Mouse (Mus musculus) heart, embryonic 15.5 days (tissue): ENCODE results near the gene Frzb. TPM values are rescaled to one million over a fixed set of nuclear protein-coding genes. Genes with fewer than 3 reads are reported as not detected.
A peak's percentile ranks its signal among the peaks of the same experiment; 100 is the strongest.

ENCODE experiments used
- ATAC-seq: fragments of 200-750 bp; cut with Nextera tagmentation; replicated peaks from 2 replicates; pipeline ENCODE4 v1.8.0; 2017; ENCODE audit warnings: low read depth, moderate TSS enrichment; ENCODE audit not compliant: insufficient number of reproducible peaks, insufficient read depth, low FRiP score
- H3K27ac ChIP-seq: fragments of 300-500 bp; sonication (generic); 2 replicates; pipeline ENCODE4 v1.5.1; 2015; ENCODE audit warnings: mild to moderate bottlenecking, inconsistent platforms
- H3K27me3 ChIP-seq: fragments of 300-500 bp; sonication (generic); 2 replicates; pipeline ENCODE4 v1.6.1; 2015; ENCODE audit warnings: inconsistent platforms
- H3K36me3 ChIP-seq: fragments of 300-500 bp; sonication (generic); 2 replicates; pipeline ENCODE4 v1.6.1; 2015; ENCODE audit warnings: mild to moderate bottlenecking, inconsistent platforms
- H3K4me1 ChIP-seq: fragments of 300-500 bp; sonication (generic); replicated peaks from 2 replicates; pipeline ENCODE4 v1.6.1; 2015; ENCODE audit warnings: inconsistent platforms
- H3K4me2 ChIP-seq: fragments of 300-500 bp; sonication (generic); 2 replicates; pipeline ENCODE4 v1.6.1; 2015; ENCODE audit warnings: inconsistent platforms, mild to moderate bottlenecking, moderate library complexity
- H3K4me3 ChIP-seq: fragments of 300-500 bp; sonication (generic); 2 replicates; pipeline ENCODE4 v1.5.1; 2015; ENCODE audit warnings: mild to moderate bottlenecking, inconsistent platforms
- H3K9ac ChIP-seq: fragments of 300-500 bp; sonication (generic); 2 replicates; pipeline ENCODE4 v1.6.1; 2015; ENCODE audit warnings: mild to moderate bottlenecking, inconsistent platforms
- H3K9me3 ChIP-seq: fragments of 300-500 bp; sonication (generic); replicated peaks from 2 replicates; pipeline ENCODE4 v1.6.1; 2016; ENCODE audit warnings: inconsistent platforms
- WGBS: fragments of 180-500 bp; shearing (Covaris S2); methylation state at CpG from one replicate; pipeline ENCODE4 v1.1.7; 2015; ENCODE audit warnings: mixed read lengths; 5-methylcytosine and 5-hydroxymethylcytosine counted together
- polyA plus RNA-seq: library from polyadenylated mRNA; unstranded; fragments of >200 nt; fragmentation: Nextera tagmentation; extraction: Ambion mirVana; gene quantifications from 2 replicates; pipeline ENCODE4 v1.2.1, GENCODE M21; 2015

Gene Frzb
- polyA plus RNA-seq, 1 experiment from 2014 or later = 8.2 TPM

GRCm38 (mm10) chr2:80423116-80423515, 24.3 kb downstream of the Frzb start:
- Histone ChIP-seq H3K9ac (no peak overlapping the region), H3K4me1 (no peaks in the 10 kb centered on the region), H3K27me3 (no peaks in the 10 kb centered on the region), H3K27ac (no peak overlapping the region), H3K36me3 (no peaks in the 10 kb centered on the region), H3K4me3 (no peak overlapping the region), H3K4me2 (no peak overlapping the region), H3K9me3 (no peaks in the 10 kb centered on the region)
- 91% methylated on average over 5 of the region's 5 CpGs for WGBS
- ATAC-seq = no peak

GRCm38 (mm10) chr2:80421990-80422389, 25.4 kb downstream of the Frzb start:
- WGBS = 52% methylated on average over 1 of the region's 1 CpGs
- H3K4me1 ChIP-seq = no peaks in the 10 kb centered on the region

DNA sequence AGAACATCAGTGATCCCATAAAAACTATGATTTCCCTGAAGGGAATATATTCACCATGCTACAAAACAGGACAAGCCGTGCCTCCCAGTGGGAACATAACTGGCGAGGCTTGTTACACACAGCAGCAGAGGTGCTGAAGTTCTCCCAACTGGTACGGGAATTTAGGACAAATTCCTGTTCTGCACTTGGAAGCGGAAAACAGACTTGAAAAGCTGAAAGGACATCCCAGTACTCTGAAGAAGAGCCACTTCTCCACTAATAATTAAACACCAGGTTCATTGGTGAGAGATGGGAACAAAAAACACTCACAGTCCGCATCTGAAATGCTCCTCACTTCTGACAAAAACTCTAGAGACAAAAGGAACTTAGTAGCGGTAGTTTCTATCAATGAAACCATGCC, 31.1 kb downstream of the Frzb start:
- no peak overlapping the region for H3K27ac ChIP-seq
- H3K4me3 ChIP-seq = no peak overlapping the region
- H3K9me3 ChIP-seq = no peaks in the 10 kb centered on the region
- H3K4me2 ChIP-seq = no peak overlapping the region
- ATAC-seq = no peak
- no peak overlapping the region for H3K9ac ChIP-seq
- H3K36me3 ChIP-seq = no peaks in the 10 kb centered on the region
- WGBS = 82% methylated on average over 6 of the region's 6 CpGs
- H3K27me3 ChIP-seq = no peaks in the 10 kb centered on the region
- H3K4me1 ChIP-seq = no peaks in the 10 kb centered on the region

More at GRCm38 (mm10) chr2:80421990-80422389, 25.4 kb downstream of the Frzb start:
- no peaks in the 10 kb centered on the region for H3K9me3 ChIP-seq
- no peak overlapping the region for H3K4me3 ChIP-seq
- no peak for ATAC-seq
- H3K27me3 ChIP-seq = no peaks in the 10 kb centered on the region
- H3K36me3 ChIP-seq = no peaks in the 10 kb centered on the region
- no peak overlapping the region for H3K27ac ChIP-seq
- no peak overlapping the region for H3K4me2 ChIP-seq
- no peak overlapping the region for H3K9ac ChIP-seq

DNA sequence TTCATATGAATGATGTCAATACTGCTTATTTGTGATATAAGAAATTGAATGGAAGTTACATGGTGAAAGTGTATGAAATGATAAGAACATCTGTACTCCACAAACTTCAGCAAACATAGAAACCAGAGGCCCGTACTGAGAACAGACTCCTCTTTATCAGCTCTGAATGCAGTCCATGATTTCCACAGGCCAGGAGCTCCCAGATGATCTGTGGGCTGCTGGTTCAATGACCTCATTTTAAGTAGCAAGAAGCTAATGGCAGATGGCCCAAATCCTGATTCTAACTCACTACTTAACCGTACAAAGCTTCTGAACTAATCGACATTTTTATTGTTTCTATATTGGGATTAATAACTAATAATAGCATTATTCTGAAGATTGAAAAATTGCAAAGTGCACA, 33.0 kb downstream of the Frzb start:
- Histone ChIP-seq H3K36me3 (no peaks in the 10 kb centered on the region), H3K9ac (no peak overlapping the region), H3K27ac (no peak overlapping the region), H3K4me3 (no peak overlapping the region), H3K27me3 (no peaks in the 10 kb centered on the region), H3K4me1 (no peaks in the 10 kb centered on the region), H3K9me3 (no peaks in the 10 kb centered on the region), H3K4me2 (no peak overlapping the region)
- no peak for ATAC-seq
- 51% methylated on average over 3 of the region's 3 CpGs for WGBS

DNA sequence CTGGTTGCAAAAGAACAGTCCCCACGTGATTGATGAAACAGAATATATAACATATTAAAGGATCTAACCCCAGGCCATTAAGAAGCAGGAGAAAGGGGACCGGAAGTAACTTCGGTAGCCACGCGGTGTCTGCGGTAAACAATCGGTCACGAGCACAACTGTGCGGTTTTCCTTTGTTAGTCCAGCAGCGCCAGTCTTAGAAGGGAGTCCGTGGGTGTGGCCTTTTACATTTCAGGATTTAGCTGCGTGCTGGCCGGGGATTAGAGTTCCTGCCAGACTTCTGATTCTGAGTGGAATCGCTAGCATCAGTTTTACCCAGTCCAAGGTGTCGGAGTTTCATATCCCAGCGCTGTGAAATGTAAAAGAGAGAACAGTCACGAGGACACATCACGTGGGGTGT, 34.3 kb downstream of the Frzb start:
- Histone ChIP-seq H3K4me2 (no peak overlapping the region), H3K27ac (no peak overlapping the region), H3K27me3 (no peaks in the 10 kb centered on the region), H3K9me3 (no peaks in the 10 kb centered on the region), H3K36me3 (no peaks in the 10 kb centered on the region), H3K4me1 (no peaks in the 10 kb centered on the region), H3K9ac (no peak overlapping the region), H3K4me3 (no peak overlapping the region)
- 80% methylated on average over 18 of the region's 18 CpGs for WGBS
- ATAC-seq = no peak

- Histone ChIP-seq H3K4me2 (no peak overlapping the region), H3K4me1 (no peaks in the 10 kb centered on the region), H3K27ac (no peak overlapping the region), H3K9ac (no peak overlapping the region), H3K27me3 (no peaks in the 10 kb centered on the region), H3K4me3 (no peak overlapping the region), H3K9me3 (no peaks in the 10 kb centered on the region), H3K36me3 (no peaks in the 10 kb centered on the region)
- 75% methylated on average over 12 of the region's 12 CpGs for WGBS
- no peak for ATAC-seq
Measured at GRCm38 (mm10) chr2:80409893-80410574, 37.4 kb downstream of the Frzb start.

GRCm38 (mm10) chr2:80404770-80405169, 42.7 kb downstream of the Frzb start:
- Histone ChIP-seq H3K27me3 (no peaks in the 10 kb centered on the region), H3K27ac (no peak overlapping the region), H3K9me3 (no peaks in the 10 kb centered on the region), H3K36me3 (no peaks in the 10 kb centered on the region), H3K4me1 (no peaks in the 10 kb centered on the region), H3K4me2 (no peak overlapping the region), H3K4me3 (no peak overlapping the region), H3K9ac (no peak overlapping the region)
- ATAC-seq = no peak
- 45% methylated on average over 5 of the region's 5 CpGs for WGBS

- no peaks in the 10 kb centered on the region for H3K9me3 ChIP-seq
- no peaks in the 10 kb centered on the region for H3K36me3 ChIP-seq
- 46% methylated on average over 3 of the region's 3 CpGs for WGBS
- no peaks in the 10 kb centered on the region for H3K4me1 ChIP-seq
- H3K9ac ChIP-seq = no peak overlapping the region
- H3K27me3 ChIP-seq = no peaks in the 10 kb centered on the region
- no peak overlapping the region for H3K27ac ChIP-seq
- no peak for ATAC-seq
- H3K4me3 ChIP-seq = no peak overlapping the region
- no peak overlapping the region for H3K4me2 ChIP-seq
Measured at GRCm38 (mm10) chr2:80398595-80399099, 48.8 kb downstream of the Frzb start.

DNA sequence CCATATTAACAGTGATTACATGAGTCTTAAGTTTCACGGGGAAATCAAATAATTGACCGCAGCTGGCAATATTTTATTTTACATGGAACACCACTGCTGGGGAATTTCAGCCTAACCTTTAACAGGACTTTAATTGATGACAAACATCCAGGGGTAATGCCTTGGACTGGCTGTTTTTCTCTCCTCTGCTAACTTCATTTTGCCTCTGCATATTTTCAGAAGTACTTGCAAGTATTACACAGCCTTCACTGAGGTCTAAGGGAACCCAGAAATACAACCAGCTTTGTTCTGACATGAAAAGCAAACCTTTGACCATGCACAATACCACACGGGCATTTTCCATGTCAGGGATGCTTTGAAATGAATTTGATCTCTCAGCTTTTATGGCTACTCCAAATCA, 50.6 kb downstream of the Frzb start:
- Histone ChIP-seq H3K9ac (no peak overlapping the region), H3K4me3 (no peak overlapping the region), H3K36me3 (no peaks in the 10 kb centered on the region), H3K4me1 (no peaks in the 10 kb centered on the region), H3K27ac (no peak overlapping the region), H3K9me3 (no peaks in the 10 kb centered on the region), H3K27me3 (no peaks in the 10 kb centered on the region), H3K4me2 (no peak overlapping the region)
- WGBS = 66% methylated on average over 3 of the region's 3 CpGs
- no peak for ATAC-seq

DNA sequence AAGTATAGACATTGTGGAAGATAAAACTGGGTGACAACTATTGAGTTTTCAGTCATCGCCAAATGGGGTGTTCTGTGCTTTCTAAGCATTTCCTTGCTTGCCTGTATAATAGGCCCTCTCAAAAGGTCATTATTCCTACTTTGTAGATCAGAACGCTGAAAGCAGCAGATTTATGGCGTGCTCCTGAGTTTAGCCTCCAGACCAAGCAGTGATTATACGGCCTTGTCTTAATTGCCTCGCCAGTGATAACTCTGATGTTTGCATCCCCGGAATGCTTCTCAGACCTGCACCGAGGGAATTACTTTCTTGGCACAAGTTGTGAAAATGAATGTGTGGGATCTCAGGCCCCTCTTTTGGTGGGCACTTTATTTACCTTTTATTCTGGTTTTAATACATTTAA, 51.4 kb downstream of the Frzb start:
- WGBS = 54% methylated on average over 7 of the region's 7 CpGs
- H3K27me3 ChIP-seq = no peaks in the 10 kb centered on the region

DNA sequence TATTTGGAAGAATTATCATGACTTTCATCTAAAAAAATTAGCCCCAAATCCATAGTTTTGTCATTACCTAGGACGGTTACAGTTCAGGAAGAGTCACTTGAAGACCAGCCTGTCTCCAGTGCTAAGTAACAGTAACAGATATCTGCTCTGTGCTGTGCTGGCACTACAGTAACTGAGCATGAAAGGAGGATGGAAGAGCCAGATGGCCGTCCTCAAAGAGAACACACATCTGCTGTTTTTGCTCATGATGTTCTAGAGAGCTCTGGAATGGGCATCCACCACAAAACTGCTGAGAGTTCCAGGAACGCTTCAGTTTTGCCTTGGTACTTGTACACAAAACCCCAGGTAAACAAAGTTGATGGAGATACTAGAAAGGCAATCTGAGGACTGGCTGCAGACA, 59.1 kb downstream of the Frzb start:
- no peaks in the 10 kb centered on the region for H3K27me3 ChIP-seq
- no peak for ATAC-seq
- peaks cover 8% of the 10 kb centered on the region for H3K4me1 ChIP-seq
- no peak overlapping the region for H3K4me3 ChIP-seq
- no peak overlapping the region for H3K27ac ChIP-seq
- H3K9me3 ChIP-seq = no peaks in the 10 kb centered on the region
- H3K9ac ChIP-seq = no peak overlapping the region
- H3K36me3 ChIP-seq = no peaks in the 10 kb centered on the region
- no peak overlapping the region for H3K4me2 ChIP-seq
- 50% methylated on average over 3 of the region's 3 CpGs for WGBS

More for the DNA sequence above, 51.4 kb downstream of the Frzb start:
- Histone ChIP-seq H3K9ac (no peak overlapping the region), H3K4me1 (no peaks in the 10 kb centered on the region), H3K36me3 (no peaks in the 10 kb centered on the region), H3K9me3 (no peaks in the 10 kb centered on the region), H3K4me2 (no peak overlapping the region), H3K4me3 (no peak overlapping the region), H3K27ac (no peak overlapping the region)
- ATAC-seq = no peak

GRCm38 (mm10) chr2:80387668-80388067, 59.8 kb downstream of the Frzb start:
- H3K9me3 ChIP-seq = no peaks in the 10 kb centered on the region
- H3K9ac ChIP-seq = no peak overlapping the region
- peak overlapping the region; percentile 20; the same call in 1 of the 2 replicates for H3K27ac ChIP-seq
- H3K4me1 ChIP-seq = peaks cover 8% of the 10 kb centered on the region
- no peaks in the 10 kb centered on the region for H3K36me3 ChIP-seq
- peak; percentile 43; the same call in 1 of the 2 replicates for ATAC-seq
- no peaks in the 10 kb centered on the region for H3K27me3 ChIP-seq
- no peak overlapping the region for H3K4me3 ChIP-seq
- WGBS = 26% methylated on average over 9 of the region's 9 CpGs
- 0 out of 2 replicates have a peak overlapping the region, but pooled peaks have one; percentile 21 for H3K4me2 ChIP-seq
